Mouse (Mus musculus) heart, adult 2 months (tissue): Measurements from ENCODE around the gene Sf3a3.

ENCODE experiments used
- CTCF ChIP-seq: fragments of 200-600 bp; IDR thresholded peaks from 2 replicates; pipeline ENCODE4 v1.8.1; 2022; ENCODE audit warnings: antibody characterized with exemption, mild to moderate bottlenecking, moderate library complexity
- EP300 ChIP-seq: fragments of 200-500 bp; IDR thresholded peaks from 2 replicates; pipeline ENCODE4 v1.6.1; 2011; ENCODE audit warnings: low read depth, low read length, control low read depth; ENCODE audit not compliant: insufficient read depth
- POLR2A ChIP-seq: fragments of 200-500 bp; IDR thresholded peaks from 2 replicates; pipeline ENCODE4 v1.6.1; 2011; ENCODE audit warnings: mild to moderate bottlenecking, low read depth, low read length, control low read depth; ENCODE audit not compliant: insufficient read depth

GRCm38 (mm10) chr4:124770624-124771023, 56.0 kb downstream of the Sf3a3 start:
- TF ChIP-seq CTCF, result no peak
- TF ChIP-seq POLR2A, result no peak
- TF ChIP-seq EP300, result no peak
